Mouse (Mus musculus) intestine, embryonic 15.5 days (tissue): ENCODE data around the gene Ero1l. TPM values are rescaled to one million over a fixed set of nuclear protein-coding genes. Genes with fewer than 3 reads are reported as not detected.

Experiments
- ATAC-seq: fragments of 200-750 bp; cut with Nextera tagmentation; 2 replicates; pipeline ENCODE4 v1.8.0; 2017; ENCODE audit warnings: moderate TSS enrichment, moderate library complexity
- H3K27ac ChIP-seq: fragments of 300-500 bp; sonication (generic); 2 replicates; pipeline ENCODE4 v1.5.1; 2015; ENCODE audit warnings: mild to moderate bottlenecking, inconsistent platforms
- H3K27me3 ChIP-seq: fragments of 300-500 bp; sonication (generic); replicated peaks from 2 replicates; pipeline ENCODE4 v1.6.1; 2015; ENCODE audit warnings: inconsistent platforms
- H3K36me3 ChIP-seq: fragments of 300-500 bp; sonication (generic); 2 replicates; pipeline ENCODE4 v1.6.1; 2015; ENCODE audit warnings: inconsistent platforms
- H3K4me1 ChIP-seq: fragments of 300-500 bp; sonication (generic); replicated peaks from 2 replicates; pipeline ENCODE4 v1.6.1; 2015; ENCODE audit warnings: inconsistent platforms
- H3K4me2 ChIP-seq: fragments of 300-500 bp; sonication (generic); replicated peaks from 2 replicates; pipeline ENCODE4 v1.6.1; 2015; ENCODE audit warnings: mild to moderate bottlenecking, inconsistent platforms
- H3K4me3 ChIP-seq: fragments of 300-500 bp; sonication (generic); replicated peaks from 2 replicates; pipeline ENCODE4 v1.5.1; 2015; ENCODE audit warnings: inconsistent platforms
- H3K9ac ChIP-seq: fragments of 300-500 bp; sonication (generic); 2 replicates; pipeline ENCODE4 v1.6.1; 2015; ENCODE audit warnings: inconsistent platforms
- H3K9me3 ChIP-seq: fragments of 300-500 bp; sonication (generic); 2 replicates; pipeline ENCODE4 v1.6.1; 2016; ENCODE audit warnings: inconsistent platforms
- WGBS: fragments of 180-500 bp; shearing (Covaris S2); methylation state at CpG from one replicate; pipeline ENCODE4 v1.1.7; 2015; 5-methylcytosine and 5-hydroxymethylcytosine counted together
- polyA plus RNA-seq: library from polyadenylated mRNA; unstranded; fragments of >200 nt; fragmentation: Nextera tagmentation; extraction: Ambion mirVana; gene quantifications from 2 replicates; pipeline ENCODE4 v1.2.1, GENCODE M21; 2015

Gene Ero1l
- polyA plus RNA-seq, 1 experiment from 2014 or later, result 73.9 TPM

- ATAC-seq, result no peak
- H3K9me3 ChIP-seq, result no peaks in the 10 kb centered on the region
- no peaks in the 10 kb centered on the region for H3K4me1 ChIP-seq
- no peak overlapping the region for H3K27ac ChIP-seq
- H3K36me3 ChIP-seq, result no peaks in the 10 kb centered on the region
- H3K9ac ChIP-seq, result no peak overlapping the region
- H3K4me3 ChIP-seq, result no peak overlapping the region
- 88% methylated on average over 3 of the region's 3 CpGs for WGBS
- no peak overlapping the region for H3K4me2 ChIP-seq
- H3K27me3 ChIP-seq, result no peaks in the 10 kb centered on the region
Observed at GRCm38 (mm10) chr14:45282066-45282465, 36.5 kb downstream of the Ero1l start.

- no peak overlapping the region for H3K9ac ChIP-seq
- H3K27me3 ChIP-seq, result no peaks in the 10 kb centered on the region
- no peaks in the 10 kb centered on the region for H3K4me1 ChIP-seq
- ATAC-seq, result no peak
- H3K27ac ChIP-seq, result no peak overlapping the region
- WGBS, result 84% methylated on average over 6 of the region's 6 CpGs
- H3K4me2 ChIP-seq, result no peak overlapping the region
- H3K4me3 ChIP-seq, result no peak overlapping the region
- no peaks in the 10 kb centered on the region for H3K9me3 ChIP-seq
- H3K36me3 ChIP-seq, result no peaks in the 10 kb centered on the region
Observed at GRCm38 (mm10) chr14:45275816-45276215, 42.8 kb downstream of the Ero1l start.

GRCm38 (mm10) chr14:45263831-45264592 is 54.6 kb downstream of the Ero1l start:
- WGBS, result 68% methylated on average over 3 of the region's 3 CpGs
- no peak overlapping the region for H3K4me3 ChIP-seq
- H3K4me2 ChIP-seq, result no peak overlapping the region
- H3K9me3 ChIP-seq, result no peaks in the 10 kb centered on the region
- H3K9ac ChIP-seq, result no peak overlapping the region
- H3K27ac ChIP-seq, result no peak overlapping the region
- no peaks in the 10 kb centered on the region for H3K36me3 ChIP-seq
- H3K27me3 ChIP-seq, result no peaks in the 10 kb centered on the region
- ATAC-seq, result peak; percentile 66
- no peaks in the 10 kb centered on the region for H3K4me1 ChIP-seq

- H3K4me2 ChIP-seq, result no peak overlapping the region
- 89% methylated on average over 4 of the region's 4 CpGs for WGBS
- H3K9me3 ChIP-seq, result no peaks in the 10 kb centered on the region
- H3K4me1 ChIP-seq, result no peaks in the 10 kb centered on the region
- H3K27me3 ChIP-seq, result no peaks in the 10 kb centered on the region
- no peak overlapping the region for H3K27ac ChIP-seq
- no peak for ATAC-seq
- H3K4me3 ChIP-seq, result no peak overlapping the region
- H3K9ac ChIP-seq, result no peak overlapping the region
- H3K36me3 ChIP-seq, result no peaks in the 10 kb centered on the region
Observed at GRCm38 (mm10) chr14:45251548-45252076, 67.0 kb downstream of the Ero1l start.

- H3K4me3 ChIP-seq, result no peak overlapping the region
- no peaks in the 10 kb centered on the region for H3K4me1 ChIP-seq
- H3K36me3 ChIP-seq, result no peaks in the 10 kb centered on the region
- H3K4me2 ChIP-seq, result no peak overlapping the region
- H3K27me3 ChIP-seq, result no peaks in the 10 kb centered on the region
- no peaks in the 10 kb centered on the region for H3K9me3 ChIP-seq
- H3K27ac ChIP-seq, result no peak overlapping the region
- 54% methylated on average over 1 of the region's 1 CpGs for WGBS
- no peak for ATAC-seq
- H3K9ac ChIP-seq, result no peak overlapping the region
Observed at GRCm38 (mm10) chr14:45241613-45242012, 77.0 kb downstream of the Ero1l start.

- 73% methylated on average over 2 of the region's 2 CpGs for WGBS
- no peaks in the 10 kb centered on the region for H3K4me1 ChIP-seq
- H3K4me3 ChIP-seq, result no peak overlapping the region
- ATAC-seq, result no peak
- H3K36me3 ChIP-seq, result no peaks in the 10 kb centered on the region
- no peaks in the 10 kb centered on the region for H3K9me3 ChIP-seq
- no peak overlapping the region for H3K27ac ChIP-seq
- H3K27me3 ChIP-seq, result no peaks in the 10 kb centered on the region
- no peak overlapping the region for H3K4me2 ChIP-seq
- H3K9ac ChIP-seq, result no peak overlapping the region
Observed at GRCm38 (mm10) chr14:45239042-45239441, 79.5 kb downstream of the Ero1l start.

Other genes starting within 250 kb of the Ero1l start
- gene Gpr137c, start 99.1 kb downstream of the Ero1l start, polyA plus RNA-seq, result 1.4 and 1.5 TPM in 2 replicates
- 10.4 and 11.7 TPM in 2 replicates for gene Txndc16, start 98.4 kb downstream of the Ero1l start, polyA plus RNA-seq
- 129 and 148 TPM in 2 replicates for gene Psmc6, start 11.0 kb upstream of the Ero1l start, polyA plus RNA-seq
- 52.6 and 56.9 TPM in 2 replicates for gene Styx, start 32.3 kb upstream of the Ero1l start, polyA plus RNA-seq
- 60.0 and 69.2 TPM in 2 replicates for gene Gnpnat1, start 86.1 kb upstream of the Ero1l start, polyA plus RNA-seq
- 163 and 169 TPM in 2 replicates for gene Fermt2, start 211.3 kb upstream of the Ero1l start, polyA plus RNA-seq